Mouse (Mus musculus) erythroblast, embryonic 14.5 days (primary cell): ENCODE data around the gene Sh3bp2.

Experiments
- GATA1 ChIP-seq: IDR thresholded peaks from 2 replicates; pipeline ENCODE4 v1.6.1; 2012; ENCODE audit warnings: low read length, inconsistent platforms, mixed read lengths
- TAL1 ChIP-seq: IDR thresholded peaks from 3 replicates; pipeline ENCODE4 v1.6.1; 2012; ENCODE audit warnings: low read length, inconsistent platforms, mixed read lengths

DNA sequence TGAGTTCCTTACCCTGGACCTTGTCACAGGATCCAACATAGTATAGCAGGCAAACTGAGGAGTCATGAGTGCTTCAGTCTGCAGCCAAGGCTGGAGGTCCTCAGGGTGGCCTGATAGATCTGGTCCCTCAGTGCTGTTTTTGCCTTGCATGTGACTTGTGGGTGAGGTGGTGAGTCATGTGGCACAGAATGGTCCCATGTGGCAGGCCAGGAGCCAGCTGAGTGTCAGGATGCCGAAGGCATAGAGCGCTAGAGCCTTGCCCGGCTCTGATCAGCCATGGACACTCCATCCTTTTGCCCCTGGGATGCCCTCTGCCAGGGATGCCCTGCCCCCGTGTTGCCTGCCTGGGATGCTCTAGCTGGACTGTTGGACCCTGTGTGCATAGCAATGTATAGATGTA lies 26.2 kb downstream of the Sh3bp2 start:
- TF ChIP-seq GATA1 (no peak), TAL1 (no peak)
